Mouse (Mus musculus): Measurements from ENCODE around the gene Olfr992. TPM values are rescaled to one million over a fixed set of nuclear protein-coding genes. Genes with fewer than 3 reads are reported as not detected.
"Not testable (repeated sequence)": the region's sequence is repeated elsewhere in the genome, so short reads cannot be mapped to it uniquely, and the experiment has no call there.

Gene Olfr992
- not detected in 2 replicates for polyA plus RNA-seq (2012; rRNA removed)

DNA sequence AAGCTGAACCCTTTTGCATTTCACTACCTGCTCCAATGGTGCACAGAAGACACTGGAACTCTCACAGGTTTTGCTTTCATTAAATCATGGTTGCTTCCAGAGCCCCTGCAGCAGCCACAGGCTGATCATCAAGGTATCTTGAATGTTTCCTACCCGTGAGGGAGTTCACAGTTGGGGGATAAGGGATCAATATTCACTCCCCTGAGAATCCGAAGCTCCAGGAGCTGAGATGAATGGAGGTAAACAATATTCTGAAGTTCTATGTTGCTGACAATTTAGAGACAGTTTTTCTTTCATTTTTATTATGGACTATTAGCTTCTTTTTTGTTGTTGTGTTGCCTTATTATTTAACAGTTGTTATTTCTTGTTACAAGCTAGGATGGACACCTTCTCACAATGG, at the start of gene Olfr992:
Gene Olfr992 (minus strand): TSS at position 101 of the 400 bp plus-strand sequence.
- no peak for DNase-seq (ENCODE audit: low read depth)

DNA sequence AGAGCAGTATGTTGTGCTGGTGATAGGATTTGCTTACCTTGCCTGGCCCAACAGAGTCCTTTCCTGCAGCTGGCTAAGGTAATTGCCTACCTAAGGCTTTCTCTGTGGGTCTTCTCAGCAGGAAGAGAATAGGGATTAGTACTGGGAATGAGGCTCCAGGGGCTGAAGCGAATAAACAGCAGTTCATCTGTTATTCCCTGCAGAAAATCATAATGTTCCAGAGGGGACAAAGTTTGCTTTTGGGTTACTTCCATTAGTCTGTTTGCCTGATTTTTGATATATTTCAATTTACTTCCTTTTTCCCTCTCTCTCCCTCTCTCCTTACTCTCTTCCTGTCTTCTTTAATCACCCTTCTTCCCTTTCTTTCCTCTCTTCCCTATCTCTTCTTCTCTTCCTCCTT, 34.3 kb upstream of the Olfr992 start, which contains the start of gene Olfr995:
Gene Olfr995 (minus strand): TSS at position 101 of the 400 bp plus-strand sequence.
- no peak for DNase-seq (ENCODE audit: low read depth)

DNA sequence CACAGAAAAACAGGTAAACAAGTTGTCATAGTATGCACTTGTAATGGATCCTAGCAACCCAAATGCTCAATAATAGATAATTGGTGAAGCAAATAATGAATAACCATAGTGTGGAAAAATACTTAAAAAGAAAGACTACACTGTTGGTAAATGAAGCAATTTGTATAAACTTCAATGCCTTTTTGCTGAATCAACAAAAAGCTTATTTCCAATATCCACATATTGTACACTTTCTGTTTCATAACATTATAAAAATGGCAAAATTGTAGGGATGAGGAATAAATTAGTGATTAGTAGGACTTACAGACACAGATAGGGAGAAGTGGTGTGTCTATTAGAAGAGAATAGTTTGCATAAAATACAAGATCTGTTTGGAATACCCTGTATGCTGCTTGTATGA, 33.3 kb upstream of the Olfr992 start:
- DNase-seq (ENCODE audit: low read depth): no peak

DNA sequence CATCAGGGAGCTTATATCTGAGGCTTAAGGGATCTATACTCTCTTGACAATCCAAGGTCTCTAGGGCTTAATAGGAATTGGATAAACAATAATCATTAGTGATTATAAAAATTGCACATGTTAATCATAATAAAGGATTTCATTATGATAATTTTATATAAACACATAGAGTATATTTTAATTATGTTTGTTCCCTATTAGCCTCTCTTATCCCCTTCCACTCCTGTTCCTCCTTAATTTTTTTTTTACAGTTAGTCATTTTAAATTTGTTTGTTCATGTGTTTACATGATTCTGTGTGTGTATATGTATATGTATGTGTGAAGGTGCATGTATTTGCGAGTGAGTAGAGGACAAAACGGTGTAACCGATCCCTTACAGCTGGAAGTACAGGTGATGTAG, 27.1 kb upstream of the Olfr992 start, which contains the start of gene Olfr994:
Gene Olfr994 (minus strand): TSS at position 101 of the 400 bp plus-strand sequence.
- no peak for DNase-seq (ENCODE audit: low read depth)

DNA sequence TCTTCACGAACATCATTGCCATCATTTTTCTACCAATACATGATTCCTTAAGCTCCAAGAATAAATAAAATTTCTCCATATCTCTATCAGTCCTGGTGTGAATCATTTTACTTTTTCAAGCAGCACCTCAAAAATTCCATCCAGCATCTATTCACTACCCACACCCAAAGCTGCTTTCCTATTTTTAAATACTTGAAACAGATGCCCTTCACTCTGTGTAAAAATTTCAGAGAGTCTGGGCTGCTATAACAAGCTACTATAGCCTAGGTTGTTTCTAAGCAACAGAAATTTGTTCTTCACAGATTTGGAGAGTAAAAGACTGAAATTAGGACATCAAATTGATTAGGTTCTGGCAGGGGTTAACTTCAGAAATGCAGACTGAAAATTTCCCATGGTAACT, 16.6 kb upstream of the Olfr992 start:
- no peak for DNase-seq (ENCODE audit: low read depth)

DNA sequence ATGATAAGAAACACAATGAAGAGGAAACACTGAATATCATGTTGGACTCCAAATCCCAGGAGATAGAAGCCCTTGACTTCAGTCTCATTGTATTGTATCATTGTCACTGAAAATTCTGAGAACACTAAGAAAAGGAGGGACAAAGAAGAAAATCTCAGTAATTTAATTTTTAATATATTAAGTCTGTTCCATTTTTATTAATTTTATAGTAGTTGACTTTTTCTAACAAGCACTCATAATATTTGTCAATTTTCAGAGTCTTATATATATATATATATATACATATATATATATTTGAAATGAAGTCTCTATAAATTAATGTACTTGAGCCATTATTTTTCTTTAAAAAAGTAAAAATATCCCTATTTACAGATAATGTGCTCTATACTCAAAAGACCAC, 5.5 kb upstream of the Olfr992 start, which contains the start of gene Olfr993:
Gene Olfr993 (minus strand): TSS at position 101 of the 400 bp plus-strand sequence.
- no peak for DNase-seq (ENCODE audit: low read depth)

DNA sequence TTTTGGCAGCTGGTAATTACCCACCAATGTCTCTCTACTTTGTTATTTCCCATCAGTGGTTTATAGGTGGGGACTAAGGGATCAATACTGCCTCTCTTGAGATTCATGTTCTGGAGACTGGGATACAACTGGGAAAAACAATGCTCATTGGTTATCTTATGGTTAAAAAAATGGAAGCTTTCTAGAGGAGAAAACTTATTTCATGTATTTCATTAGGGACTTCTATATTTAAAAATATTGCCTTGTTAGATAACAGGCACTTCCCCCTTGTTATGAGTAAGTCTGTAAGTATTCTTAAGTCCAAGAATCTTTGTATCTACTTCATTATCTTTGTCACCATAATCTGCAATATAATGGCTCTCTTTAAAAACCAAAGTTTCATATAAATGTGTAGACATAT, 46.1 kb downstream of the Olfr992 start, which contains the start of gene Olfr988:
Gene Olfr988 (minus strand): TSS at position 101 of the 400 bp plus-strand sequence.
- DNase-seq (ENCODE audit: low read depth): not testable (repeated sequence)

Other genes with a start within 250 kb of the Olfr992 start
- 0.20 and 0.38 TPM in 2 replicates for gene Lrrc55, start 212.3 kb downstream of the Olfr992 start, polyA plus RNA-seq (2012; rRNA removed)
- not detected in 2 replicates for gene Olfr987, start 70.2 kb downstream of the Olfr992 start, polyA plus RNA-seq (2012; rRNA removed)
- gene Olfr988, start 46.2 kb downstream of the Olfr992 start, polyA plus RNA-seq (2012; rRNA removed): not detected in 2 replicates
- gene Olfr993, start 5.4 kb upstream of the Olfr992 start, polyA plus RNA-seq (2012; rRNA removed): not detected in 2 replicates
- gene Olfr994, start 27.0 kb upstream of the Olfr992 start, polyA plus RNA-seq (2012; rRNA removed): not detected in 2 replicates
- gene Olfr995, start 34.2 kb upstream of the Olfr992 start, polyA plus RNA-seq (2012; rRNA removed): not detected in 2 replicates
- gene 4833423E24Rik, start 109.6 kb upstream of the Olfr992 start, polyA plus RNA-seq (2012; rRNA removed): not detected in 2 replicates
- not detected in 2 replicates for gene Olfr996, start 169.7 kb upstream of the Olfr992 start, polyA plus RNA-seq (2012; rRNA removed)
- not detected in 2 replicates for gene Olfr998, start 179.5 kb upstream of the Olfr992 start, polyA plus RNA-seq (2012; rRNA removed)
- gene Olfr1000, start 202.4 kb upstream of the Olfr992 start, polyA plus RNA-seq (2012; rRNA removed): not detected in 2 replicates
- not detected in 2 replicates for gene Olfr1002, start 241.2 kb upstream of the Olfr992 start, polyA plus RNA-seq (2012; rRNA removed)

Measured in gonadal fat pad, adult 2 months (tissue).